Mouse (Mus musculus): ENCODE measurements at regions not wholly inside any gene's neighbourhood (a gene's known extent, or its start where the extent isn't known, plus 50 kb on each side); places are given as distances from the start of the nearest gene placed in this dataset.

- WGBS, result 84% methylated on average over 3 of the region's 3 CpGs
These were observed 147.4 kb downstream of the Cartpt start for GRCm38 (mm10) chr13:99753526-99753925.

GRCm38 (mm10) chr13:99750729-99751128 lies 150.2 kb downstream of the Cartpt start:
- Histone ChIP-seq H3K27ac (ENCODE audit: insufficient read depth, low read depth, low read length) (no peak overlapping the region), H3K36me3 (ENCODE audit: control insufficient read depth, insufficient read depth, low read length) (no peaks in the 10 kb centered on the region), H3K27me3 (replicated peaks; ENCODE audit: control insufficient read depth, insufficient read depth, low read length) (no peaks in the 10 kb centered on the region), H3K4me3 (ENCODE audit: insufficient read depth, low read depth, low read length) (no peak overlapping the region), H3K4me1 (ENCODE audit: control insufficient read depth, insufficient read depth, low read length) (no peaks in the 10 kb centered on the region)
- no peak for DNase-seq
- TF ChIP-seq CTCF (conservative IDR thresholded peaks at IDR 0.05; ENCODE audit: insufficient read depth, insufficient read length, low read depth, low read length) (no peak), POLR2A (IDR thresholded peaks at IDR 0.05; ENCODE audit: low read depth, low read length) (no peak)
- 90% methylated on average over 8 of the region's 8 CpGs for WGBS

More at GRCm38 (mm10) chr13:99753526-99753925, 147.4 kb downstream of the Cartpt start:
- no peaks in the 10 kb centered on the region for H3K27me3 ChIP-seq (replicated peaks; ENCODE audit: control insufficient read depth, insufficient read depth, low read length)
- TF ChIP-seq POLR2A (IDR thresholded peaks at IDR 0.05; ENCODE audit: low read depth, low read length), result no peak
- H3K4me3 ChIP-seq (ENCODE audit: insufficient read depth, low read depth, low read length), result no peak overlapping the region
- no peak for DNase-seq
- H3K4me1 ChIP-seq (ENCODE audit: control insufficient read depth, insufficient read depth, low read length), result no peaks in the 10 kb centered on the region
- no peaks in the 10 kb centered on the region for H3K36me3 ChIP-seq (ENCODE audit: control insufficient read depth, insufficient read depth, low read length)
- no peak overlapping the region for H3K27ac ChIP-seq (ENCODE audit: insufficient read depth, low read depth, low read length)

GRCm38 (mm10) chr13:99749342-99749741 lies 151.5 kb downstream of the Cartpt start:
- no peaks in the 10 kb centered on the region for H3K4me1 ChIP-seq (ENCODE audit: control insufficient read depth, insufficient read depth, low read length)
- DNase-seq, result no peak
- TF ChIP-seq CTCF (conservative IDR thresholded peaks at IDR 0.05; ENCODE audit: insufficient read depth, insufficient read length, low read depth, low read length) (no peak), POLR2A (IDR thresholded peaks at IDR 0.05; ENCODE audit: low read depth, low read length) (no peak)
- no peak overlapping the region for H3K27ac ChIP-seq (ENCODE audit: insufficient read depth, low read depth, low read length)
- H3K36me3 ChIP-seq (ENCODE audit: control insufficient read depth, insufficient read depth, low read length), result no peaks in the 10 kb centered on the region
- WGBS, result 85% methylated on average over 6 of the region's 6 CpGs
- no peak overlapping the region for H3K4me3 ChIP-seq (ENCODE audit: insufficient read depth, low read depth, low read length)
- H3K27me3 ChIP-seq (replicated peaks; ENCODE audit: control insufficient read depth, insufficient read depth, low read length), result no peaks in the 10 kb centered on the region

- no peak for DNase-seq
- Histone ChIP-seq H3K4me3 (ENCODE audit: insufficient read depth, low read depth, low read length) (no peak overlapping the region), H3K36me3 (ENCODE audit: control insufficient read depth, insufficient read depth, low read length) (no peaks in the 10 kb centered on the region), H3K4me1 (ENCODE audit: control insufficient read depth, insufficient read depth, low read length) (no peaks in the 10 kb centered on the region), H3K27me3 (replicated peaks; ENCODE audit: control insufficient read depth, insufficient read depth, low read length) (no peaks in the 10 kb centered on the region), H3K27ac (ENCODE audit: insufficient read depth, low read depth, low read length) (no peak overlapping the region)
- 82% methylated on average over 9 of the region's 9 CpGs for WGBS
- TF ChIP-seq CTCF (conservative IDR thresholded peaks at IDR 0.05; ENCODE audit: insufficient read depth, insufficient read length, low read depth, low read length), result no peak
- TF ChIP-seq POLR2A (IDR thresholded peaks at IDR 0.05; ENCODE audit: low read depth, low read length), result no peak
These were observed 152.8 kb downstream of the Cartpt start for GRCm38 (mm10) chr13:99748128-99748527.

GRCm38 (mm10) chr13:99745526-99745925 lies 155.4 kb downstream of the Cartpt start:
- TF ChIP-seq POLR2A (IDR thresholded peaks at IDR 0.05; ENCODE audit: low read depth, low read length) (no peak), CTCF (conservative IDR thresholded peaks at IDR 0.05; ENCODE audit: insufficient read depth, insufficient read length, low read depth, low read length) (no peak)
- no peaks in the 10 kb centered on the region for H3K36me3 ChIP-seq (ENCODE audit: control insufficient read depth, insufficient read depth, low read length)
- no peaks in the 10 kb centered on the region for H3K4me1 ChIP-seq (ENCODE audit: control insufficient read depth, insufficient read depth, low read length)
- no peaks in the 10 kb centered on the region for H3K27me3 ChIP-seq (replicated peaks; ENCODE audit: control insufficient read depth, insufficient read depth, low read length)
- DNase-seq, result no peak
- H3K27ac ChIP-seq (ENCODE audit: insufficient read depth, low read depth, low read length), result no peak overlapping the region
- WGBS, result 84% methylated on average over 6 of the region's 6 CpGs
- H3K4me3 ChIP-seq (ENCODE audit: insufficient read depth, low read depth, low read length), result no peak overlapping the region

- 75% methylated on average over 7 of the region's 7 CpGs for WGBS
- Histone ChIP-seq H3K27me3 (replicated peaks; ENCODE audit: control insufficient read depth, insufficient read depth, low read length) (no peaks in the 10 kb centered on the region), H3K4me1 (ENCODE audit: control insufficient read depth, insufficient read depth, low read length) (no peaks in the 10 kb centered on the region), H3K27ac (ENCODE audit: insufficient read depth, low read depth, low read length) (no peak overlapping the region), H3K4me3 (ENCODE audit: insufficient read depth, low read depth, low read length) (no peak overlapping the region), H3K36me3 (ENCODE audit: control insufficient read depth, insufficient read depth, low read length) (no peaks in the 10 kb centered on the region)
- DNase-seq, result no peak
- no peak for TF ChIP-seq POLR2A (IDR thresholded peaks at IDR 0.05; ENCODE audit: low read depth, low read length)
- TF ChIP-seq CTCF (conservative IDR thresholded peaks at IDR 0.05; ENCODE audit: insufficient read depth, insufficient read length, low read depth, low read length), result no peak
These were observed 156.1 kb downstream of the Cartpt start for GRCm38 (mm10) chr13:99744790-99745120.

- no peak for TF ChIP-seq CTCF (conservative IDR thresholded peaks at IDR 0.05; ENCODE audit: insufficient read depth, insufficient read length, low read depth, low read length)
- TF ChIP-seq POLR2A (IDR thresholded peaks at IDR 0.05; ENCODE audit: low read depth, low read length), result no peak
- Histone ChIP-seq H3K36me3 (ENCODE audit: control insufficient read depth, insufficient read depth, low read length) (no peaks in the 10 kb centered on the region), H3K4me3 (ENCODE audit: insufficient read depth, low read depth, low read length) (no peak overlapping the region), H3K27me3 (replicated peaks; ENCODE audit: control insufficient read depth, insufficient read depth, low read length) (no peaks in the 10 kb centered on the region), H3K4me1 (ENCODE audit: control insufficient read depth, insufficient read depth, low read length) (no peaks in the 10 kb centered on the region), H3K27ac (ENCODE audit: insufficient read depth, low read depth, low read length) (no peak overlapping the region)
- DNase-seq, result no peak
- 63% methylated on average over 8 of the region's 8 CpGs for WGBS
These were observed 156.7 kb downstream of the Cartpt start for GRCm38 (mm10) chr13:99743952-99744789.
